Mouse (Mus musculus): ENCODE measurements around the gene Exoc6. TPM values are rescaled to one million over a fixed set of nuclear protein-coding genes. Genes with fewer than 3 reads are reported as not detected.
A peak's percentile ranks its signal among the peaks of the same experiment; 100 is the strongest.

The Exoc6 gene
- polyA plus RNA-seq, 2 experiments = 5.3 to 8.8 TPM

- no peak for TF ChIP-seq POLR2A (IDR thresholded peaks at IDR 0.05; ENCODE audit: borderline replicate concordance, extremely low read depth, insufficient read depth, insufficient read length)
- Histone ChIP-seq H3K4me2 (replicated peaks; ENCODE audit: low read depth, low read length, severe bottlenecking) (no peak overlapping the region), H3K27ac (replicated peaks; ENCODE audit: low read depth, low read length) (no peak overlapping the region), H3K9me3 (ENCODE audit: control insufficient read depth, low read length) (no peaks in the 10 kb centered on the region), H3K36me3 (ENCODE audit: control insufficient read depth, insufficient read depth, low read length) (no peaks in the 10 kb centered on the region), H3K27me3 (ENCODE audit: control insufficient read depth, insufficient read depth, low read length) (no peaks in the 10 kb centered on the region), H3K4me3 (replicated peaks; ENCODE audit: low read length) (no peak overlapping the region), H3K9ac (ENCODE audit: low read depth, low read length, severe bottlenecking) (no peak overlapping the region), H3K4me1 (ENCODE audit: control insufficient read depth, insufficient read depth, low read length) (peaks cover 6% of the 10 kb centered on the region; the same call in 1 of the 2 replicates)
- DNase-seq (ENCODE audit: low spot score) (peak; percentile 71), ATAC-seq (ENCODE audit: low FRiP score, low read depth) (no peak)
- WGBS = 30% methylated on average over 4 of the region's 4 CpGs
These were observed 13.5 kb downstream of the Exoc6 start for GRCm38 (mm10) chr19:37563763-37564162.

- Histone ChIP-seq H3K27ac (replicated peaks; ENCODE audit: low read depth, low read length) (no peak overlapping the region), H3K4me1 (ENCODE audit: control insufficient read depth, insufficient read depth, low read length) (no peaks in the 10 kb centered on the region), H3K27me3 (ENCODE audit: control insufficient read depth, insufficient read depth, low read length) (no peaks in the 10 kb centered on the region), H3K36me3 (ENCODE audit: control insufficient read depth, insufficient read depth, low read length) (no peaks in the 10 kb centered on the region), H3K9me3 (ENCODE audit: control insufficient read depth, low read length) (no peaks in the 10 kb centered on the region), H3K4me2 (replicated peaks; ENCODE audit: low read depth, low read length, severe bottlenecking) (no peak overlapping the region), H3K9ac (ENCODE audit: low read depth, low read length, severe bottlenecking) (no peak overlapping the region), H3K4me3 (replicated peaks; ENCODE audit: low read length) (no peak overlapping the region)
- no peak for ATAC-seq (ENCODE audit: low FRiP score, low read depth)
- DNase-seq (ENCODE audit: low spot score) = peak; percentile 69
- TF ChIP-seq POLR2A (IDR thresholded peaks at IDR 0.05; ENCODE audit: borderline replicate concordance, extremely low read depth, insufficient read depth, insufficient read length) = no peak
- 31% methylated on average over 7 of the region's 7 CpGs for WGBS
These were observed 15.6 kb downstream of the Exoc6 start for GRCm38 (mm10) chr19:37565806-37566205.

DNA sequence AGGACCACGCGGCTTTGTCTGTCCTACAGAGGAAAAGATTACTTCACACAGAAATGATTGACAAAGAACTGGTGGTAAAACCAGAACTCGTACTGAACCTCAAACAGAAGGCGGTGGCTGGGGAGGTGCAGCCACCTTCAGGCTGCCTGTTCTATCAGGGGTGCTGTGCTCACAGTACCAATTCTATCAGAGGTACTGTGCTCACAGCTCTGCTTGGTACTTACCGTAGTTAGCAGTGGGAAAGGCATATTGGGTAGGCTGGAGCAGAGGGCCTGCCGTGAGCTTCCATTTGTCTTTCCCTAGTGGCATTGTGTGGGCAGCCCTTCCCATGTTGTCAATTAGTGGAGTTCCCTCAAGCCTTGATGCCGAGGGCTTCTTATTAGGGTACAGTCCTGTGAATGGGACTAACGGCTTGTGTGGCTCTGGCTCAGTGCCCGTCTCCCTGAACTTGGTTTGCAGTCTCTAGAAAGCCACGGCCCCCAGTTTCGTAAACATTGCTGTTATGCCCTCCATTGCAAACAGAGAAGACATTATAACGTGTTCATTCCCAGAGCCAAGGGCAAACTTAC lies 19.1 kb downstream of the Exoc6 start:
- no peak for TF ChIP-seq POLR2A (IDR thresholded peaks at IDR 0.05; ENCODE audit: borderline replicate concordance, extremely low read depth, insufficient read depth, insufficient read length)
- Histone ChIP-seq H3K36me3 (ENCODE audit: control insufficient read depth, insufficient read depth, low read length) (no peaks in the 10 kb centered on the region), H3K9me3 (ENCODE audit: control insufficient read depth, low read length) (no peaks in the 10 kb centered on the region), H3K9ac (ENCODE audit: low read depth, low read length, severe bottlenecking) (no peak overlapping the region), H3K27me3 (ENCODE audit: control insufficient read depth, insufficient read depth, low read length) (no peaks in the 10 kb centered on the region), H3K4me2 (replicated peaks; ENCODE audit: low read depth, low read length, severe bottlenecking) (no peak overlapping the region), H3K27ac (replicated peaks; ENCODE audit: low read depth, low read length) (no peak overlapping the region), H3K4me3 (replicated peaks; ENCODE audit: low read length) (no peak overlapping the region), H3K4me1 (ENCODE audit: control insufficient read depth, insufficient read depth, low read length) (no peaks in the 10 kb centered on the region)
- 76% methylated on average over 12 of the region's 12 CpGs for WGBS
- ATAC-seq (ENCODE audit: low FRiP score, low read depth) (no peak), DNase-seq (ENCODE audit: low spot score) (no peak)

- Histone ChIP-seq H3K4me3 (replicated peaks; ENCODE audit: low read length) (no peak overlapping the region), H3K4me1 (ENCODE audit: control insufficient read depth, insufficient read depth, low read length) (no peaks in the 10 kb centered on the region), H3K4me2 (replicated peaks; ENCODE audit: low read depth, low read length, severe bottlenecking) (no peak overlapping the region), H3K27ac (replicated peaks; ENCODE audit: low read depth, low read length) (no peak overlapping the region), H3K36me3 (ENCODE audit: control insufficient read depth, insufficient read depth, low read length) (no peaks in the 10 kb centered on the region), H3K27me3 (ENCODE audit: control insufficient read depth, insufficient read depth, low read length) (no peaks in the 10 kb centered on the region), H3K9me3 (ENCODE audit: control insufficient read depth, low read length) (no peaks in the 10 kb centered on the region), H3K9ac (ENCODE audit: low read depth, low read length, severe bottlenecking) (no peak overlapping the region)
- no peak for DNase-seq (ENCODE audit: low spot score)
- no peak for TF ChIP-seq POLR2A (IDR thresholded peaks at IDR 0.05; ENCODE audit: borderline replicate concordance, extremely low read depth, insufficient read depth, insufficient read length)
- ATAC-seq (ENCODE audit: low FRiP score, low read depth) = no peak
- WGBS = 82% methylated on average over 10 of the region's 10 CpGs
These were observed 20.9 kb downstream of the Exoc6 start for GRCm38 (mm10) chr19:37570966-37571718.

GRCm38 (mm10) chr19:37574802-37575201 lies 24.6 kb downstream of the Exoc6 start:
- Histone ChIP-seq H3K9ac (ENCODE audit: low read depth, low read length, severe bottlenecking) (no peak overlapping the region), H3K27me3 (ENCODE audit: control insufficient read depth, insufficient read depth, low read length) (no peaks in the 10 kb centered on the region), H3K27ac (replicated peaks; ENCODE audit: low read depth, low read length) (no peak overlapping the region), H3K4me1 (ENCODE audit: control insufficient read depth, insufficient read depth, low read length) (no peaks in the 10 kb centered on the region), H3K4me3 (replicated peaks; ENCODE audit: low read length) (no peak overlapping the region), H3K4me2 (replicated peaks; ENCODE audit: low read depth, low read length, severe bottlenecking) (no peak overlapping the region), H3K36me3 (ENCODE audit: control insufficient read depth, insufficient read depth, low read length) (no peaks in the 10 kb centered on the region), H3K9me3 (ENCODE audit: control insufficient read depth, low read length) (no peaks in the 10 kb centered on the region)
- WGBS = 53% methylated on average over 5 of the region's 5 CpGs
- DNase-seq (ENCODE audit: low spot score) (peak; percentile 29), ATAC-seq (ENCODE audit: low FRiP score, low read depth) (peak; percentile 44; the same call in 1 of the 2 replicates)
- no peak for TF ChIP-seq POLR2A (IDR thresholded peaks at IDR 0.05; ENCODE audit: borderline replicate concordance, extremely low read depth, insufficient read depth, insufficient read length)

Data from limb, embryonic 14.5 days (tissue).